Mouse (Mus musculus) limb, embryonic 14.5 days (tissue): Measurements from ENCODE around the gene Taok1. TPM values are rescaled to one million over a fixed set of nuclear protein-coding genes. Genes with fewer than 3 reads are reported as not detected.

Experiments
- ATAC-seq: fragments of 200-750 bp; cut with Nextera tagmentation; 2 replicates; pipeline ENCODE4 v1.8.0; 2017; ENCODE audit warnings: low read depth, moderate number of reproducible peaks, moderate TSS enrichment; ENCODE audit not compliant: low FRiP score
- DNase-seq: peaks from one replicate; pipeline ENCODE4 v3.0.0-alpha.2; 2015; ENCODE audit warnings: low spot score
- H3K27ac ChIP-seq: fragments of 300-500 bp; sonication (generic); replicated peaks from 2 replicates; pipeline ENCODE4 v1.5.1; 2014; ENCODE audit warnings: low read depth, mild to moderate bottlenecking, low read length, moderate library complexity, mixed read lengths
- H3K27me3 ChIP-seq: fragments of 300-500 bp; sonication (generic); 2 replicates; pipeline ENCODE4 v1.6.1; 2014; ENCODE audit warnings: low read length, mixed read lengths; ENCODE audit not compliant: control insufficient read depth, insufficient read depth
- H3K36me3 ChIP-seq: fragments of 300-500 bp; sonication (generic); 2 replicates; pipeline ENCODE4 v1.6.1; 2014; ENCODE audit warnings: mild to moderate bottlenecking, low read length, moderate library complexity, mixed read lengths; ENCODE audit not compliant: control insufficient read depth, insufficient read depth
- H3K4me1 ChIP-seq: fragments of 300-500 bp; sonication (generic); 2 replicates; pipeline ENCODE4 v1.6.1; 2014; ENCODE audit warnings: antibody characterized with exemption, low read length, mixed read lengths; ENCODE audit not compliant: control insufficient read depth, insufficient read depth
- H3K4me2 ChIP-seq: fragments of 300-500 bp; sonication (generic); replicated peaks from 2 replicates; pipeline ENCODE4 v1.6.1; 2014; ENCODE audit warnings: low read depth, mild to moderate bottlenecking, low read length, moderate library complexity; ENCODE audit not compliant: severe bottlenecking
- H3K4me3 ChIP-seq: fragments of 300-500 bp; sonication (generic); replicated peaks from 2 replicates; pipeline ENCODE4 v1.5.1; 2014; ENCODE audit warnings: low read length
- H3K9ac ChIP-seq: fragments of 300-500 bp; sonication (generic); 2 replicates; pipeline ENCODE4 v1.6.1; 2014; ENCODE audit warnings: mild to moderate bottlenecking, low read depth, low read length, moderate library complexity; ENCODE audit not compliant: severe bottlenecking
- H3K9me3 ChIP-seq: fragments of 300-500 bp; sonication (generic); 2 replicates; pipeline ENCODE4 v1.6.1; 2016; ENCODE audit warnings: low read length; ENCODE audit not compliant: control insufficient read depth
- POLR2A ChIP-seq: fragments of 200-500 bp; IDR thresholded peaks from 2 replicates; pipeline ENCODE4 v1.8.0; 2012; ENCODE audit warnings: inconsistent platforms, mild to moderate bottlenecking, moderate library complexity, borderline replicate concordance; ENCODE audit not compliant: insufficient read depth, insufficient read length; ENCODE audit errors: extremely low read depth
- WGBS: fragments of 180-500 bp; shearing (Covaris S2); extraction: QIAGEN DNeasy Blood & Tissue Kit; methylation state at CpG from one replicate; pipeline ENCODE4 v1.1.7; 2014; 5-methylcytosine and 5-hydroxymethylcytosine counted together
- polyA plus RNA-seq, 2 experiments: library from polyadenylated mRNA; depleted of rRNA in 1 of 2; stranded (reverse) in 1 of 2; unstranded in 1 of 2; fragments of >200 nt; fragmentation: Nextera tagmentation in 1 of 2; extraction: Ambion mirVana in 1 of 2; gene quantifications; 2 replicates each; pipeline versions ENCODE4 v1.2.1 to v1.2.3; 2012 to 2014

Taok1 gene
- polyA plus RNA-seq, 2 experiments: 11.8 to 19.2 TPM

- Histone ChIP-seq H3K9me3 (no peaks in the 10 kb centered on the region), H3K27ac (no peak overlapping the region), H3K27me3 (no peaks in the 10 kb centered on the region), H3K4me2 (no peak overlapping the region), H3K36me3 (peaks cover 83% of the 10 kb centered on the region), H3K4me1 (peaks cover 9% of the 10 kb centered on the region), H3K4me3 (no peak overlapping the region), H3K9ac (no peak overlapping the region)
- DNase-seq: no peak
- TF ChIP-seq POLR2A: no peak
- ATAC-seq: no peak
- 87% methylated on average over 14 of the region's 14 CpGs for WGBS
These were observed 101.3 kb downstream of the Taok1 start for GRCm38 (mm10) chr11:77506273-77506672.

DNA sequence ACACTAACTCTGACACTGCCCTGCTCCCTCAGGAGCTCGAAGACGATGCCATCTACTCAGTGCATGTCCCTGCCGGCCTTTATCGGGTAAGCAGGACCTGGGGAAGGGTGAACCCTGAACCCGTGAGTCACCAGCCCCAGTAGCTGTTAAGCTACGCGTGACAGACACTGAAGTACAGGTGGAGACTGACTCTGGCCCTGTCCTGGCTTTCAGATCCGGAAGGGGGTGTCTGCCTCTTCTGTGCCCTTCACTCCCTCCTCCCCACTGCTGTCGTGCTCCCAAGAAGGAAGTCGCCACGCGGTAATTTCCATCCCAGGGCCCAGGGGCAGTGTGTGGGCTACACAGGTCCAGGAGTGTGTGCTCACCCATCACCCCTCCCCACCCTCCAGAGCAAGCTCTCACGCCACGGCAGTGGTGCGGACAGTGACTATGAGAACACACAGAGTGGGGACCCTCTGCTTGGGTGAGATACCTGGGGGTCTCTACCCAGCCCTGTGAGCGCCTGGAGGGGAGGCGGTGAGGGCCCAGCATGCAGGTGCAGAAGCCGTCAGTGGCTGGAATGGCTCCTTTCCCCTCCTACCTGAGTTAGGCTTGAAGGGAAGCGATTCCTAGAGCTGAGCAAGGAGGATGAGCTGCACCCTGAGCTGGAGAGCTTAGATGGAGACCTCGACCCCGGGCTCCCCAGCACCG lies 102.2 kb downstream of the Taok1 start:
- DNase-seq (no peak), ATAC-seq (no peak)
- TF ChIP-seq POLR2A: no peak
- no peaks in the 10 kb centered on the region for H3K27me3 ChIP-seq
- no peak overlapping the region for H3K4me2 ChIP-seq
- H3K9me3 ChIP-seq: no peaks in the 10 kb centered on the region
- H3K9ac ChIP-seq: no peak overlapping the region
- peaks cover 87% of the 10 kb centered on the region for H3K36me3 ChIP-seq
- no peak overlapping the region for H3K4me3 ChIP-seq
- H3K4me1 ChIP-seq: peaks cover 9% of the 10 kb centered on the region
- no peak overlapping the region for H3K27ac ChIP-seq
- 89% methylated on average over 22 of the region's 22 CpGs for WGBS

DNA sequence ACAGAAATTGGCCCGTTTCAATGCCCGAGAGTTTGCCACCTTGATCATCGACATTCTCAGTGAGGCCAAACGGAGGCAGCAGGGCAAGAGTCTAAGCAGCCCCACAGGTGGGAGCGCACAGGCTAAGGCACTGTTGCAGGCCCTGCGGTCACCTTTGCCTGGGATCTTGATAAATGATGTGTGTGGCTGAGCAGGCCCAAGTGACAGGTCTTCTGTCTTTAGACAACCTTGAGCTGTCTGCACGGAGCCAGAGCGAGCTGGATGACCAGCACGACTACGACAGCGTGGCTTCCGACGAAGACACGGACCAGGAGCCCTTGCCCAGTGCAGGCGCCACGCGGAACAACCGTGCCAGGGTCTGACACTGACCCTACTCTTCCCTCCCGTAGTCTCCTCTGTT lies 103.2 kb downstream of the Taok1 start:
- H3K36me3 ChIP-seq: peaks cover 88% of the 10 kb centered on the region
- no peaks in the 10 kb centered on the region for H3K27me3 ChIP-seq
- H3K4me3 ChIP-seq: no peak overlapping the region
- H3K9ac ChIP-seq: no peak overlapping the region
- ATAC-seq (no peak), DNase-seq (no peak)
- TF ChIP-seq POLR2A: no peak
- no peaks in the 10 kb centered on the region for H3K9me3 ChIP-seq
- 94% methylated on average over 19 of the region's 19 CpGs for WGBS
- no peak overlapping the region for H3K27ac ChIP-seq
- H3K4me1 ChIP-seq: peaks cover 9% of the 10 kb centered on the region
- H3K4me2 ChIP-seq: no peak overlapping the region

- TF ChIP-seq POLR2A: no peak
- no peak overlapping the region for H3K27ac ChIP-seq
- H3K9ac ChIP-seq: no peak overlapping the region
- H3K4me1 ChIP-seq: peaks cover 4% of the 10 kb centered on the region
- H3K36me3 ChIP-seq: peaks cover 85% of the 10 kb centered on the region
- DNase-seq (no peak), ATAC-seq (no peak)
- no peaks in the 10 kb centered on the region for H3K27me3 ChIP-seq
- no peak overlapping the region for H3K4me2 ChIP-seq
- 66% methylated on average over 3 of the region's 3 CpGs for WGBS
- H3K9me3 ChIP-seq: no peaks in the 10 kb centered on the region
- H3K4me3 ChIP-seq: no peak overlapping the region
These were observed 104.1 kb downstream of the Taok1 start for GRCm38 (mm10) chr11:77503511-77503910.

DNA sequence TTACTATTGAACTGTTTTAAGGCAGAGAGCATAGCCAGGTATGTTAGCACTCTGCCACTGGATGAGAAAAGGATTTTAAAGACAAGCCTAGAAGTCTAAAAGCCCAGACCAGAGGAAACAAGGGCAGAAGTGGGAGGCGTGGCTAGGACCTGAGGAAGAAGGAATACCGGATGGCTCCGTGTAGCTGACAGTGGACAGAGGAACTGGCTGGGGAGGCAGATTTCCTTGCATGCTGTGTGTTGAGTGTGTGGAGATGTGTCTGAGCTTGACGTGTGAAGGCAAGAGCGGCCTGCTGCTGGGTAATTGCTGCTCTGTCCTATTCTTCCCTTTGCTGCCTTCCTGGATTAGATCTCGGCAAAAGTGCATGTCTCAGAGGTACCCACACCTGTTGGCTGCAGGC lies 105.1 kb downstream of the Taok1 start:
- Histone ChIP-seq H3K4me1 (peaks cover under 1% of the 10 kb centered on the region), H3K27ac (no peak overlapping the region), H3K4me2 (no peak overlapping the region), H3K9ac (no peak overlapping the region), H3K9me3 (no peaks in the 10 kb centered on the region), H3K27me3 (no peaks in the 10 kb centered on the region), H3K36me3 (peaks cover 82% of the 10 kb centered on the region), H3K4me3 (no peak overlapping the region)
- DNase-seq: no peak
- WGBS: 82% methylated on average over 6 of the region's 6 CpGs
- TF ChIP-seq POLR2A: no peak
- ATAC-seq: no peak
